Mouse (Mus musculus) limb, embryonic 13.5 days (tissue): ENCODE measurements around the gene Gm3015. TPM values are rescaled to one million over a fixed set of nuclear protein-coding genes. Genes with fewer than 3 reads are reported as not detected.
"Not testable (repeated sequence)": the region's sequence is repeated elsewhere in the genome, so short reads cannot be mapped to it uniquely, and the experiment has no call there.

Experiments used
- ATAC-seq: fragments of 200-750 bp; cut with Nextera tagmentation; 2 replicates; pipeline ENCODE4 v1.8.0; 2017; ENCODE audit warnings: low read depth, moderate number of reproducible peaks, moderate TSS enrichment; ENCODE audit not compliant: low FRiP score
- H3K27ac ChIP-seq: fragments of 300-500 bp; sonication (generic); 2 replicates; pipeline ENCODE4 v1.5.1; 2015; ENCODE audit warnings: inconsistent platforms, mild to moderate bottlenecking, moderate library complexity
- H3K27me3 ChIP-seq: fragments of 300-500 bp; sonication (generic); 2 replicates; pipeline ENCODE4 v1.6.1; 2015; ENCODE audit warnings: mild to moderate bottlenecking, inconsistent platforms
- H3K36me3 ChIP-seq: fragments of 300-500 bp; sonication (generic); 2 replicates; pipeline ENCODE4 v1.6.1; 2015; ENCODE audit warnings: inconsistent platforms, mild to moderate bottlenecking, moderate library complexity
- H3K4me1 ChIP-seq: fragments of 300-500 bp; sonication (generic); 2 replicates; pipeline ENCODE4 v1.6.1; 2015; ENCODE audit warnings: inconsistent platforms
- H3K4me2 ChIP-seq: fragments of 300-500 bp; sonication (generic); replicated peaks from 2 replicates; pipeline ENCODE4 v1.6.1; 2015; ENCODE audit warnings: inconsistent platforms, mild to moderate bottlenecking, moderate library complexity
- H3K4me3 ChIP-seq: fragments of 300-500 bp; sonication (generic); 2 replicates; pipeline ENCODE4 v1.5.1; 2015; ENCODE audit warnings: moderate library complexity, mild to moderate bottlenecking, inconsistent platforms
- H3K9ac ChIP-seq: fragments of 300-500 bp; sonication (generic); 2 replicates; pipeline ENCODE4 v1.6.1; 2015; ENCODE audit warnings: mild to moderate bottlenecking, inconsistent platforms
- H3K9me3 ChIP-seq: fragments of 300-500 bp; sonication (generic); 2 replicates; pipeline ENCODE4 v1.6.1; 2016; ENCODE audit warnings: inconsistent platforms
- WGBS: fragments of 180-500 bp; shearing (Covaris S2); methylation state at CpG from one replicate; pipeline ENCODE4 v1.1.7; 2015; 5-methylcytosine and 5-hydroxymethylcytosine counted together
- polyA plus RNA-seq: library from polyadenylated mRNA; unstranded; fragments of >200 nt; fragmentation: Nextera tagmentation; extraction: Ambion mirVana; gene quantifications from 2 replicates; pipeline ENCODE4 v1.2.1, GENCODE M21; 2015

The Gm3015 gene
- polyA plus RNA-seq, result not detected in 2 replicates

GRCm38 (mm10) chr14:42768721-42769120, at the start of gene Gm3015:
TSS of gene Gm3015 (minus strand) at chr14:42768821.
- H3K4me1 ChIP-seq, H3K27me3 ChIP-seq, H3K9me3 ChIP-seq, H3K27ac ChIP-seq, H3K9ac ChIP-seq, H3K4me2 ChIP-seq, ATAC-seq, H3K36me3 ChIP-seq, H3K4me3 ChIP-seq: not testable (repeated sequence)
- WGBS, result 89% methylated on average over 1 of the region's 1 CpGs

GRCm38 (mm10) chr14:42797887-42798286, 29.3 kb upstream of the Gm3015 start, which contains the start of gene Gm10377:
TSS of gene Gm10377 (minus strand) at chr14:42797987.
- not testable (repeated sequence) for H3K36me3 ChIP-seq, H3K27me3 ChIP-seq, H3K4me3 ChIP-seq, H3K9ac ChIP-seq, H3K27ac ChIP-seq, H3K4me1 ChIP-seq, ATAC-seq, H3K4me2 ChIP-seq, H3K9me3 ChIP-seq

Other genes with a start within 250 kb of the Gm3015 start
- not detected in 2 replicates for gene Gm8024, start 244.5 kb downstream of the Gm3015 start, polyA plus RNA-seq
- gene Gm17124, start 168.9 kb downstream of the Gm3015 start, polyA plus RNA-seq, result not detected in 2 replicates
- not detected in 2 replicates for gene Gm3633, start 126.9 kb downstream of the Gm3015 start, polyA plus RNA-seq
- not detected in 2 replicates for gene Gm10378, start 112.9 kb downstream of the Gm3015 start, polyA plus RNA-seq
- not detected in 2 replicates for gene Gm10377, start 29.2 kb upstream of the Gm3015 start, polyA plus RNA-seq
- not detected in 2 replicates for gene Gm21977, start 84.7 kb upstream of the Gm3015 start, polyA plus RNA-seq
- not detected in 2 replicates for gene Gm8082, start 224.8 kb upstream of the Gm3015 start, polyA plus RNA-seq
- gene Gm10376, start 246.8 kb upstream of the Gm3015 start, polyA plus RNA-seq, result not detected in 2 replicates